Mouse (Mus musculus): ENCODE measurements around the gene Psmb5.
"Not testable (repeated sequence)": the region's sequence is repeated elsewhere in the genome, so short reads cannot be mapped to it uniquely, and the experiment has no call there.

Psmb5 gene

DNA sequence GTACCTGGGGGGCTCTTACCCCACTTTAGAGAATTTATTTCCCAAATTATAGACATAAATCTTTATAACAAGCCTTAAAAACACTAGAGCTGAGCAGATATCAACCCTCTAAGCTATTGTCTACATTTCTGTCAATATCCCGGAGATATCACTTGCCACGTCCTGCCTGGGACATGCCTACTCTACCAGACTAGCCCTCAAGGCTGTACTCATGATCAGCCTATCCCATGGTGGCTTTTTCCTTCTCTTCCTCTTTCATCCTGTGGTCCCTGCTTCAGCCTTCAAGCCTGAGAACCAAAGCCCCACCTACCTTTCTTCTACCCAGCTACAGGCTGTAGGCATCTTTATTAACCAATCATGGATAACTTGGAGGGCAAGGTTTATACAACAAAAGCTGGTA lies 12.0 kb upstream of the Psmb5 start:
- no peak for DNase-seq

DNA sequence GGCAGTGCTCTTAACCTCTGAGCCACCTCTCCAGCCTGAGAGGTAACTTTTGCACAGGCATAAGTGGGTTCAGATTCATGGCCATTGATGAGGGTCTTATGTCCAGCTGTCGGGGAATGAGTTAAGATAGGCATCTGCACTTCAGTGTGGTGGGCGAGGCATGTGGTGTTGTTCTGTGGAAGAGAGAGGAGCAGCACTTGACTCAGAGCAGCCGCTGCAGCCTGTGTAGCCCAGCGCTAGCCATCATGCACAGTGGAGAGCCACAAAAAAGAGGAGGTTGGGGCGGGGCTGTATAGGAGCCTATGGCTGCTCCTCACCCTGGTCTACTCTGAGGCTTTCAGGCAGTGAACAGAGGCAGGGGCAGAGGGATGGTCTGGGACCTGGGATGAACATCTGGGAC lies 10.3 kb upstream of the Psmb5 start:
- DNase-seq = no peak

DNA sequence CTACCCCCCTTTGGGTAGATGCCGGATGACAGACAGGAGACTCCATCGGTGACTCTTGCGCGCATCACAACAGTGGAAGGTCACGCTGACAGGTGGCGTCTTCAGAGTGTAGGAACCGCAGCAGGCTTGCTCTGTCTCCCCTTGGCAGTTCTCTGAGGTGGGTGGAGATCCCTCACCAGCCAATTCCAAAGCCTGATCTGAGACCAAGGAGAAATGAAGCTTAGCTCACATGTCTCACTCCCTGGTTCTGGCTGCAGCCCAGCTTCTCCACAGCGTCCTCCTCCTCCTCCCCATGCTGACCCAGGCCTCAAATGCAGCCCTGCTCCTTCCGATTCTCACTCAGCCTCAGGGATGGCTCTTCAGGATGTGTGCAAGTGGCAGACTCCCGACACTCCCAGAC lies 7.2 kb upstream of the Psmb5 start:
- DNase-seq = no peak

DNA sequence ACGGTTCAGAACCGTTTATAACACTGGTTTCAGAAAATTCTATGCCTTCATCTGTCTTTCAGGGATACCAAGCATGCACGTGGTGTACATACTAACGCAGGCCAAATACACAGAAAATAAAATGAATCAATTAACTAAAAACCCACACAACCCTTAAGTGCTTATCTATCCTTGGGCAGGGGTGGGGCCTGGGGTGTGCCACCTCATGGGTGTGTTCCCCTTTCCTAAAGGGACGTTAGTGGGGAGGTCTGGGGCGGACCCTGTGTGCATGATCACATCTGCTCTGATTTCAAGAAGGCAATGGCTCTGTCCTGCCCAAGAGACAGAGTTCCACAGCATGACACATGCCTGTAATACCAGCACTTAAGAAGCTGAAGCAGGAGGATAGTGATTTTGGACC lies 5.5 kb upstream of the Psmb5 start:
- no peak for DNase-seq

DNA sequence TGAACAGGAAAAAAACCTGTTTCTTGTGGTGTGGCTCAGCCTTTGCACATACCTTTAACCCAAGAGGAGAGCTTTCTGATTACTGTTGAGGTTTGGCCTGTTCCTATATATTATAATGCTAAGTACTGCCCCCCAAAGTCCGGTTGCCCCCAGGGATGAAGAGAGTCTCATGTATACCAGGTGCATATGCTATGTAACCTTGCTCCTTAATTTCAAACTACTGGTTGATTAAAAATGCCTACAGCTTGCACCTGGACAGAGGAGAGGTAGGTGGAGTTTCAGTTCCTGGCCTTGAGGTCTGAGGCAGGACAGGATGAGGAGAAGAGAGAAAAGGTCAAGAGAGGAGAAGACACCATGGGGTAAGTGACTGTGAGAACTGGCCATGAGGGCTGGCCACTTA lies 3.3 kb upstream of the Psmb5 start, which contains the start of gene Psmb11:
Gene Psmb11, plus strand, starts transcription at position 301 of the 400 bp plus-strand sequence.
- DNase-seq = no peak

DNA sequence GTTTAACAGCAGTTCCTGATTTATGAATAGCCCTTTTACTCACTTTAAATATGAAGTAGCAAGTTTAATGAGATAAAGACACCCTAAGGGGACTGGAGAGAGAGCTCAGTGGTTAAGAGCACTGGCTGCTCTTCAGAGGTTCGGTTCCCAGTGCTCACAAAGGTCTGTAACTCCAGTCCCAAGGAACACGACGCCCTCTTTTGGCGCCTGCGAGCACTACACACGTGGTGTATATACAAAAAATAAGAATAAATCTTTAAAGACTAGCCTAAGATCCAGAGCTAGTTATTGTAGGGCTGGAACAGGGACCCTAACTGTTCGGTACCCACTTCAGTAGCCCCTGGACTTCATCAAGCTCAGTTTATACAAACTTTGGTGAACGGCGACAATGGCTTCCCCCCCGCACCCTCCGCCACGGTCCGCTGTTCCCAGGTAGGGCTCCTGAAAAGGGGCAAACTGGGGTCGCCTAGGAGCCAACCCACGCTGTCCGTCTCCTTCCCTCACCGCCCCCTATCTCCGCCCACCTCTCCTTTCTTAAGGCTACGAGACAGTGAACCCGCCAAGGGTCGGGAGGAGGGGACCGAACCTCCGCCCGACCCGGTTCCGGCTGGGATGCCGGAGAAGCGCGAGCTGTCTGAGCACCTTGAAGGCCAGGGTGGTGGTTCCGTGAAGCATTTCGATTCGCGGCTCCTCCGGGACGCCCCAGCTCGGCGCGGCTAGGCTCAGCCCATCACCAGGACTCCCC lies 498 bp downstream of the Psmb5 start:
- DNase-seq = no peak

DNA sequence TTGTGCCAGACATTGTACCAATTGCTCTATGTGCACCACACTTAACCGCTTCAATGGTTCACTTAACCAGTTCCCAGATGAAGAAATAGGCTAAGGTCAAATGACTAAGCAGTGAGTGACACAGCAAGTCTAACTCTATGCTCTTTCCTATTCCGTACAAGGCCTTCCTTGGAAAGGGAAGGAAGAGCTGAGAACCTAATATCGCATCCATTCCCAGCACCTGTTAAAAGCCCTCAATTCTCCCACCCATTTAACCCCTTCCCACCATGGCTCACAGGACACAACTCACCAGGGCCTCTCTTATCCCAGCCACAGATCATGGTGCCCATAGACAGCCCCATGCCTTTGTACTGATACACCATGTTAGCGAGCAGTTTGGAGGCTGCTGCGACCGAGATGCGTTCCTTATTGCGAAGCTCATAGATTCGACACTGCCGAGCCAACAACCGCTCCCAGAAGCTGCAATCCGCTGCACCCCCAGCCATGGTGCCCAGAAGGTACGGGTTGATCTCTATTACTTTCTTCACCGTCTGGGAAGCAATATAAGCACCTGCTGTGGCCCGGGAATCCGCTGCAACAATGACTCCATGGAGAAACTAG lies 1.5 kb downstream of the Psmb5 start:
- DNase-seq = no peak

DNA sequence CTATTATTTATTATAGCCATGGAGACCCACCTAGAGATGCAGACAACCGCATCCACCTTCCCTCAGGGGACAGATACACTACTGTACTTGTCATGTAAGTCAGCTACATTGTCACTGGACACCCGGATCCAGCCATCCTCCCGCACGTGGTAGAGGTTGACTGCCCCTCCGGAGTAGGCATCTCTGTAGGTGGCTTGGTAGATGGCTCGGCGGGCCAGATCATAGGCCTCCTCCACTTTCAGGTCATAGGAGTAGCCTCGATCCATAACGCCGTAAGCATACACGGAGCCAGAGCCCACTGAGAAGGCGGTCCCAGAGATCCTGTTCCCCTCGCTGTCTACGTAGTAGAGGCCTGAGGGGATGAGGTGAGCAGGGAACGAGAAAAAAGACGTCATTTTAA lies 3.7 kb downstream of the Psmb5 start:
- DNase-seq = not testable (repeated sequence)

DNA sequence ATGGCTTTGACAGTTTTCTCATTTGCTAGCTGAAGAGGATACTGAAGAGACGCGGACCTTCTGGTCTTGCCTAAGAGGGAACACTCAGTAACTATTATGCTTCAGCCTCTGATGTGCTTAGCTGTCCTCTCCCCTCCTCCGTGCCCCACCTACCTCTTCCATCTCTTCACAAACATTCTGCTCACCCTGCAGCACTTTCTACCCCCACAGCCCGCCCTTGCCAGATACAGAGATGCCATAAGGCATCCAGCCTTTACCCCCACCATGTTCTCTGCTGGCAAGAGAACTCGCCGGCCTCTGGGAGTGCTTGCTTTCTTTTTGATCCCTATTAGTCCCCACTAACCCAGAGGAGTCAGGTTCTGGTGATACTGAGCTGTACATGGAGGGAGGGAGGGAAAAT lies 7.2 kb downstream of the Psmb5 start:
- no peak for DNase-seq

DNA sequence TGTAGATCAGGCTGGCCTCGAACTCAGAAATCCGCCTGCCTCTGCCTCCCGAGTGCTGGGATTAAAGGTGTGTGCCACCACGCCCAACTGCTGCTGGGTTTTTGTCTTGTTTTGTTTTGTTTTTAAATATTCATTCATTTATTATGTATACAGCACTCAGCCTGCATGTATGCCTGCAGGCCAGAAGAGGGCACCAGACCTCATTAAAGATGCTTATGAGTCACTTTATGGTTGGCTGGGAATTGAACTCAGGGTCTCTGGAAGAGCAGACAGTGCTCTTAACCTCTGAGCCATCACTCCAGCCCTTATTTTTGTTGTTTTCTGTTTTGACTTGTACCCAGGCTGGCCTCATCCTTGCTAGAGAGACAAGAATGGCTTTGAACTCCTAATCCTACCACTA lies 7.9 kb downstream of the Psmb5 start:
- no peak for DNase-seq

DNA sequence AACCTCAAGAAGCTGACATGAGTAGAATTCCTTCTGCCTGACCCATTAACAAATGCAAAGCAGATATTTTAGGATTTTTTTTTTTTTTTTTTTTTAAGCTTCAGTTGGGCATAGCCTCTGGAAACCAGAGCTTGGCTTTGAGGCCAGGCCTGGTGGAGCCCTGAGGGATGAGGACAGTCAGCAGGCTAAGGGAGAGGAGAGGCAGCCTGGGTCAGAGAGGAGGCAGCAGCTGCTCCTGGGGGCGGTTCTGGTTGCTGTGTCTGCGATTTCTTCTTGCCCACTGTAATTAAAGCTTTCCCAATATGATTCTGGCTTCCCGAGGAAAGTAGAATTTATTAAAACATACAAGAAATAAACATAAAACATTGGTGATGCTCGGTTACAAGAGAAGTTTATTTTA lies 8.6 kb downstream of the Psmb5 start:
- DNase-seq = no peak

DNA sequence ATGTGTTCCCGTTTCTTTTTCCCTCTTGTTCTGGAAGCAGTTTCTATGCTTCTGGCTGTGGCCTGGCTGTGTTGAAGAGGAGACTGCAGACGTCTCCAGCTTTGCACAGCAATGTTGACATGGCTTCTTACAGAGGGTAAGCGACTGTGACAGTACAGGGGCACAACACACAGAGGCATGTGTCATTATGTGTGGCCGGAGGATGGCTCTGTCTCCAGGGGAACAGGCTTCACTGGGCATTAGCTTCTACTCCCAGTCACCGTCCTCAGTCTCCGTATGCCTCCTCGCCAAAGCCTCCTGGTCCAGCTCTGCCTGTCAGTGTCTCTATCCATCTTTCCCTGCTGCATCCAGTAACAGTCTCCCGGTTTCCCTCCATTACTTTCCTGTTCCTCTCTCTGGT lies 10.6 kb downstream of the Psmb5 start:
- no peak for DNase-seq

DNA sequence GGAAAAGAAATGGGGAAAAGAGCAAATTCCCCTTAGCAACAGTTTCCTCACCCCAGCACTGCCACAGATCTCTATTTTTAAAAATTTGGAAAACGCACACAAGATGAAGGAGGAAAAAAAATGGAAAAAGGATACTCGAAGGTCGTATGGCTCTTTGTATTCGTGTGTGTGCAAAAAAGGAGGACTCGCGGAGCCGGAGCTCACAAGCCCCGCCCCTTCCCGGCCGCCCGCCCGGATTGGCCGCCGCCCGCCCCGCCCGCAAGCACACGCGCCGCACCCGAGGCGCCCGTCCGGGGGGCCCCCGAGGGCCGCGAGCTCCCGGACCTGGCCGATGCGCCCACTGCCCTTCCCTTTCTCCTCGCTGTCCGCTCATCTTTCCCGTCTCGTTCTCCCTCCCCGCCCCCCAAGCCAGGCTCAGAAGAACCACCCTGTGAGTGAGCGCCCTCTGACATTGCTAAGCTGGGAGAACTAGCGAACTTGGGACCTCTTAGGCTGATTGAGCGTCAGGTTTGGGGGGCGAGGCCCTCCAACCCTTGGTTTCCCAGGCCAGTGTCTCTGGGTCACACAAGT lies 12.0 kb downstream of the Psmb5 start, which contains the start of gene 4931414P19Rik:
Gene 4931414P19Rik, minus strand, starts transcription at position 242 of the 570 bp plus-strand sequence.
- peak; percentile 83 to 88 for DNase-seq

DNA sequence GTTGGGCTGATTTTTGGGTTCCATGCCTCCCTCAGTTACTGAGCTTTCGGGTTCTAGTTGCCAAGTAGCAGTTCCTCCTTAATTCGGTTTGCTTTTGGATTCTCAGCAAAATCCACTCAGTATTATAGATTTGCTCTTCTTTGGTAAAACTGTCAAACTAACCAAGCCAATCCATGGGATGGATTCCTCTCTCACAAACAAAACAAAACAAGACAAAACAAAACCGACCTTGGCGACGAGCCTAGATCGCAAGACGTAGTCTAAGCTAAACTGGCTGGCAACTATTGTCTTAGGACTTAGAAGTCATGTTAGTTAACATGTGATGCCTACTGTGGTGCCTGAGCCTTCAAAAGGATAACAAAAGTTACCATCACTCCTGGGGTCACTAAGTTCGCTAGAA lies 14.1 kb downstream of the Psmb5 start:
- no peak for DNase-seq

DNA sequence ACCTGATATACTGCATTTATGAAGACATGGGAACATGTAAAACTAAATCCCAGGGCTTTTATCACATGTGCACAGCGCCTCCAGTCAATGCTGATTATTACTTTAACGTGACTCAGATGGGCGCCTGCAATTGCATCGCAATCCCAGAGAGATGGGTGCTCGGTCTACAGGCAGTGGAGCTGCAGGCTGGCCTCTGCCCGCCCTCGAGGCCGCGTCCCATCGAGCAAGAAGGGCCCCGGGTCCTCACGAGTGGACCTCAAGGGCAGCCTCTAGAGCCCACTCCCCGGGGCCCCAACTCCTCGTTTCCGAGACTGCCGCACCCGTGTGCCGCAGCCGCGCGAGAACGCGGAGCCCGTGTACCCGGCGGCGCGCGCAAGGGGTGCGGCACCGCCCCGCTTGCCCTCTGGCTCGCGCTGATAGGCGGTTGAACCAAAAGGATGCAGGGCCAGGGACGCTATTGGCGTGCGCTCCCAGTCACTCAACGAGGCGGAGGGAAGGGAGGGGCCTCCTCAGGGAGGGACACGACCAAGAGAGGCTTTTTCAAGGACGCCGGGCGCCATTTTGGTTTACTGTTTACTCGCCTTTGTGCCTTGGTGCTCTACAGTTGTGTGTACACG lies 14.7 kb downstream of the Psmb5 start:
- DNase-seq = peak; percentile 95 to 98

DNA sequence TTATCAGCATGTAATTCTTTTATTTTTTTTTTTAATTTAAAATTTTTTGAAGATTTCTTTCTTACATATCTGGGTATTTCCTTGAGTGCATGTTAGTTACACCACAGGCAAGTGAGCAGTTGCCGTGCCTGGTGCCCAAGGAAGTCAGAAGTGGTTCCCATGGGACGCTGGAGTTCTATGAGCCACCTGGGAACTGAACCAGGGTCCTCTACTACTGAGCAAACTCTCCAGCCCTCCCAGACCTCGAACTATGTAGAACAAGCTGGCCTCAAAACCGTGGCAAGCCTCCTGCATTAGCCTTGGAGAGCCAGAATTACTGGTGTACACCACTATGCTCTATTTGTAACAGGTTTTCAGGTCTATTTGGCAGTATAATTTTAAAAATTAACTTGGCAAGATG lies 15.2 kb downstream of the Psmb5 start:
- DNase-seq = peak; percentile 23 to 43

DNA sequence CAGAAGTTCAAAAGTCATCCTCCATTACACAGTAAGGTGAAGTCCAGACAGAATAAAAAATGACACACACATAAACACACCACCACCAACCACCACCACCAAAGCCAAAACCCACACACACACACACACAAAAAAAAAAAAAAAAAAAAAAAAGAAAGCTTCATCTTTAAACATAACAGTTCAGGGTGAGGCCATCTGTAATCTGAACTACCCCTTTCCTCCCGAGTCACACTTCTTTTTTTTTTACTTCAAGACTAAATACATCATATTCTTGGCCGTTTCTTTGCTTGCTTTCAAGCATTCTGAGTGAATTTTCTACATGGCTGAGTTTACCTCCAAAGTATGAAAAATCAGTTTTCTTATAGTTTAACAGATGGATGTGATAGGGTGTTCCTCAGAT lies 16.2 kb downstream of the Psmb5 start:
- DNase-seq = no peak

DNA sequence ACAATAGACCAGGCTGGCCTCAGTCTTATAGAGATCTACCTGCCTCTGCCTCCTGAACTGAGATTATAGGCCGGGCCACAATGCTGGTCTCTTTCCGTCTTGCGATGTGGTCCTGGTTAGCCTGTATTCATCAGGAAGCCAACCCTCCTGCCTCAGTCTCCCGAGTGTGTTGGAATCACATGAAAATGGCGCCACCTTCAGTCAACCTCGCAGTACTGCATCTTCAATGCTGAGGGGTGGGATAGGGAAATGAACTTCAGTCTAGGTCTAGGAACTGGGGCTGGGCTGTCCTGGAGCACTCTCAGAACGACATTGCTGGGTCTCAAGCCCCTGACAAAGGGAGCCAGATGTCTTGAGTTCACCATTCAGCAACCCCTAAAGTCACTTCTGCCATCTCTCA lies 20.7 kb downstream of the Psmb5 start:
- no peak for DNase-seq

DNA sequence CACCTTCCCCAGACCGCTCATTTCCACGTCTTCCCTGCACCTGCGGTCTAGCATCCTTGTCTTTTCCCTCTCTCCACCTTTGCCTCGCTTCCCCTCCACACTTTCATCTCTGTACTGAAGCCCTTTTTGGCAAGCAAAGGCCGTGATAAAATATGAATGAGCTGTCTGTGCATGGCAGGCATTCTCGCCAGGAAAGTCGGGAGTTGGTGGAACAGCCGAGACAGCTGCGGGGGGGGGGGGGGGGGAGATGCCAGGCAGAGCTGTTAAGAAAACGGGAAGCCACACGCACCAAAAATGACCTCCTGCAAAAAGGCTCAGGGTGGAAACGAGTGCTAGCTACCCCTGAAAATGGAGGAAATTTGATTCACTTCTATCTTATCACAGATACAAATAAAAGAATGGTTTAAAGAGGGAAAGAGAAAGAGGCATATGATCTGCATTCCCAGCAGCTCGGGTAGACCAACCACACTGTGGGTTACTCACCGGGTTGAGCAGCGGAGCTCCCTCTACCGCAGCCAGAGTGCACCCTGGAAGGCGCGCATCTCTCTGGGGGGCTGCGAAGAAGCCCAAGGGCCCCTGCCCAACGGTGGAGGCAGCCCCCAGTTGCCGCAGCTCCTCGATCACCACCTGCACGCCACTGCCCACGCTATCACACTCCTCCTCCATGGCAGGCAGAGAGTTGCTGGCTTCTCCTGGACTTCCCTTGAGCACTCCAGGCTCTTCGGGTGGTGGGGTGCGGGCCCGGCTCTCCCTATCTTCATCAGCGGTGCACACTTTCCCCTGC lies 23.0 kb downstream of the Psmb5 start:
- DNase-seq = no peak

DNA sequence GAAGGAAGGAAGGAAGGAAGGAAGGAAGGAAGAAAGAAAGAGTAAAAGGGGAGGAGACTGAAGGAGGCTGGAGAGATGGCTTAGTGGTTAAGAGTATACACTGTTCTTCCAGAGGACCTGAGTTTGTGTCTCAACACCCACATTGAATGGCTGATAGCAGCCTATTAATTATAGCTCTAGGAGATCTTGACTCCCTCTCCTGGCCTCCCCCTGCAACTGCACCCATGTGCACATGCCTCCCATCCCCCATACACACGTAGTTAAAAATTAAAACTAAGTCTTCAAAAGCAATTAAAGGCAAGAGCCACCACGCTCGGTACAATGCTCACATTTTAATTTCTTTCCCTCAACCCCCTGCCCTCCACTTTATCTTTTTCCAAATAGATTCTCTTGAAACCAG lies 23.8 kb downstream of the Psmb5 start:
- DNase-seq = no peak

DNA sequence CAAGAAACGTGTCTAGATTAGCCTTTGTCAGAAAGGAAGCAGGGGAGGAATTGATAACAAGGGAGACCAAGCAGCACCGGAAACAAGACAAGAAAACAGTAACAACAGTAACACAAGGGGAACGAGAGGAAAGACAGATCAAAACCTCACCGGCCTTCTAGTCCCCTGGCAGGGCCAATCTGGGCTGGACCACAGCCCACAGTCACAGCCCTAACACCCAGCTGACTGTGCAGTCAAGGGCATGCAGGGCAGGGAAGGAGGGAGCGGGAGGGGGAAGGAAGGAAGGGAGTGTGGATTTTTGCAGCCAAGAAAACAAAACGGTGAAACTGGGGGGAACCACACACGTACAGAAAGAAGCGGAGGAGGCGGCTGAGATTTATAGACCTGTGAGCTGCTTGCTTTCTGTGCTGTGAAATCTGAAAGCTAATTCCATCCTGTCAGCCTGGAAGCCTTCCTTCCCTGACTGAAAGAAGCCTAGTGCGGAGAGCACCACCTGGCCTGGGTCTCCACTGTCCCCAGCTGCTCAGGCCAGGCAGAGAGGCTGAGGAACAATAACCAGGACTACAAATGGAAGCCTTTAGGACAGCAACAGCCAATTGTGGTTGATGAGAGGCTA lies 25.4 kb downstream of the Psmb5 start:
- DNase-seq = no peak

DNA sequence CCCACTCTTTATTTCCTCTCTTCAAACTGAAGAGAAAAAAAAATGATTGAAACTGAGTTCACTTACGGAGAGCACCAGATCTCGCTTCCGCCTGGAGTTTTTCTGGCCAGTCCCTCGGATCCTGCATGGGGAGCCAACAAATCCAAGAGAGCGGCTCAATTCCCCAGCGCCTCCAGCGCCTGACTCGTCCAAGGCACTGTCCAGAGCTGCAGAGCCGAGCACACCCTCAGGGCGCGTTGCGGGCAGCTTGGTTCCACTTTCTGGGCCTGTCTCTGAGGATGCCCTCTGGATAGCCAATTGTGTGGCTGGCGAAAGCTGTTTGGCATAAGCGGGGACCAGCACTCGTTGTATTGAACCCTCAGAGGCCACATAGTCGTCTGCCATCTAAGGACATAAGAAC lies 26.8 kb downstream of the Psmb5 start:
- DNase-seq = no peak

All from cerebellum, adult 18-20 months (tissue).